Mouse (Mus musculus) liver, embryonic 12.5 days (tissue): ENCODE results near the gene Epb41l4b. TPM values are rescaled to one million over a fixed set of nuclear protein-coding genes. Genes with fewer than 3 reads are reported as not detected.
A peak's percentile ranks its signal among the peaks of the same experiment; 100 is the strongest.

ENCODE experiments used
- ATAC-seq: fragments of 200-750 bp; cut with Nextera tagmentation; 2 replicates; pipeline ENCODE4 v1.8.0; 2017; ENCODE audit warnings: moderate number of reproducible peaks, mild to moderate bottlenecking, moderate library complexity
- H3K27ac ChIP-seq: fragments of 300-500 bp; sonication (generic); 2 replicates; pipeline ENCODE4 v1.5.1; 2016; ENCODE audit warnings: mild to moderate bottlenecking
- H3K27me3 ChIP-seq: fragments of 300-500 bp; sonication (generic); replicated peaks from 2 replicates; pipeline ENCODE4 v1.6.1; 2016; ENCODE audit warnings: mild to moderate bottlenecking, moderate library complexity
- H3K36me3 ChIP-seq: fragments of 300-500 bp; sonication (generic); 2 replicates; pipeline ENCODE4 v1.6.1; 2016; ENCODE audit warnings: mild to moderate bottlenecking, moderate library complexity
- H3K4me1 ChIP-seq: fragments of 300-500 bp; sonication (generic); 2 replicates; pipeline ENCODE4 v1.6.1; 2016
- H3K4me2 ChIP-seq: fragments of 300-500 bp; sonication (generic); 2 replicates; pipeline ENCODE4 v1.6.1; 2016; ENCODE audit warnings: mild to moderate bottlenecking, moderate library complexity
- H3K4me3 ChIP-seq: fragments of 300-500 bp; sonication (generic); 2 replicates; pipeline ENCODE4 v1.5.1; 2016; ENCODE audit warnings: mild to moderate bottlenecking, moderate library complexity
- H3K9ac ChIP-seq: fragments of 300-500 bp; sonication (generic); 2 replicates; pipeline ENCODE4 v1.6.1; 2016; ENCODE audit warnings: mild to moderate bottlenecking, moderate library complexity
- H3K9me3 ChIP-seq: fragments of 300-500 bp; sonication (generic); replicated peaks from 2 replicates; pipeline ENCODE4 v1.6.1; 2016; ENCODE audit warnings: mild to moderate bottlenecking, moderate library complexity
- WGBS: fragments of 180-500 bp; shearing (Covaris S2); methylation state at CpG from one replicate; pipeline ENCODE4 v1.1.7; 2016; ENCODE audit not compliant: insufficient replicate concordance; 5-methylcytosine and 5-hydroxymethylcytosine counted together
- polyA plus RNA-seq: library from polyadenylated mRNA; unstranded; fragments of >200 nt; fragmentation: Nextera tagmentation; extraction: Ambion mirVana; gene quantifications from 2 replicates; pipeline ENCODE4 v1.2.1, GENCODE M21; 2016

The Epb41l4b gene
- polyA plus RNA-seq, 1 experiment from 2014 or later = 1.4 TPM

DNA sequence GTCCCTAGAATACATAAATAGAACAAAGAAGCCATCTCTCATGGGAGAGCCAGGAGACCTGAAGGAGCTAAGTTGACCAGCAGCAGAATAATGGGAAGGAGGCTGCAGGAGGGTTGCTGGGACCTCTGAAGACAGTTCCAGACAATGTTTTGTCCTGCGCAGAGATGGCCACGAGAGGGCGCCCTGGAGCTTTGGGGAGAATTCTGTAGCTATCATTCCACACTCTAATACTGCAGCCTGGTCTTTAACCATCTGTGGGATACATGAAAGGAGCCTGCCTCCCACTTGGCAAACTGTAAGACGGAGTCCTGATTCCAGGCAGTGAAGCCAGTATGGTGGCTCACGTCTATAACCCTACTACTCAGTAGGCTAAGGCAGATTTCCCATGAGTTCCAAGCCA, 126.0 kb downstream of the Epb41l4b start:
- Histone ChIP-seq H3K4me2 (no peak overlapping the region), H3K27ac (no peak overlapping the region), H3K36me3 (no peaks in the 10 kb centered on the region), H3K4me1 (no peaks in the 10 kb centered on the region), H3K27me3 (peaks cover 11% of the 10 kb centered on the region), H3K4me3 (no peak overlapping the region), H3K9ac (no peak overlapping the region), H3K9me3 (no peaks in the 10 kb centered on the region)
- ATAC-seq = no peak; the same call in 1 of the 2 replicates
- WGBS = 20% methylated on average over 5 of the region's 5 CpGs

DNA sequence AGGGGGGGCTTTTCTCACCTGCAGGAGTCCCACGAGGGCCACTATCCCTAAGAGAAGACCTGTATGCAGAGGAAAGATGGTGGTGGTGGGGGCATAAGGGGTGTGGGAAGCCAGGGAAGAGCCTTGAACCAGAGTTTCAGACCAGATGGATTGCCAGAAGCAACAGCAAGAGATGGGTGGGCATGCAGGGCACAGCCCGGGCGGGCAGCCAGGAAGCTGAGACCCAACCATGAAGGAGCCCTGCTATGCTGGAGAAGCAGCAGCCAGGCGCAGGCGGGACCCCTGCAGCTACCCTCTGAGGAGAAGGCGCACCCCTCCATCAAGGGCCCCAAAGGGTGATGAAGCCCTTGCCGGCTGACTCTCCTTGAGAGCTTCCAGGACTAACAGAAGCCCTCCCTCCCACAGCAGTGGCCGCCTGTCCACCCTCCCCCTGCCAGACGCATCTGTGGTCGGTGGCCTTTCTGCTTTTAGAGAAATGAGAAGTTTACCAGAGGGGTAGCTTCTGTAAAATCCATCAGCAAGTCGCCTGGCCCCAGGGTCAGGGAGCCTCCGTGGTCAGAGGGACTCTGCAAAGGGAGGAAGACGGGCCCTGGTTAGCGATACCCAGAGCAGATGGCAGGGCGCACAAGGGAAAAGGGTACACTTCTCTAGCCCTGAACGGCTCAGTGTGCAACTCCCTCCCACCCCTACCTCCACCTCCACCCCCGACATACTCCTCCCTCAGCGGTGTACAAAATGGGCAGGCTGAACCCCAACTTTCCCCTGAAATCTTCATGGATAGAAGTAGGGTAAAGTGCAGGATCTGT, 126.7 kb downstream of the Epb41l4b start:
- H3K27ac ChIP-seq = no peak overlapping the region
- H3K36me3 ChIP-seq = no peaks in the 10 kb centered on the region
- H3K4me2 ChIP-seq = no peak overlapping the region
- H3K4me3 ChIP-seq = no peak overlapping the region
- no peaks in the 10 kb centered on the region for H3K4me1 ChIP-seq
- H3K9me3 ChIP-seq = no peaks in the 10 kb centered on the region
- WGBS = 29% methylated on average over 18 of the region's 18 CpGs
- H3K27me3 ChIP-seq = peaks cover 14% of the 10 kb centered on the region
- no peak for ATAC-seq
- no peak overlapping the region for H3K9ac ChIP-seq

DNA sequence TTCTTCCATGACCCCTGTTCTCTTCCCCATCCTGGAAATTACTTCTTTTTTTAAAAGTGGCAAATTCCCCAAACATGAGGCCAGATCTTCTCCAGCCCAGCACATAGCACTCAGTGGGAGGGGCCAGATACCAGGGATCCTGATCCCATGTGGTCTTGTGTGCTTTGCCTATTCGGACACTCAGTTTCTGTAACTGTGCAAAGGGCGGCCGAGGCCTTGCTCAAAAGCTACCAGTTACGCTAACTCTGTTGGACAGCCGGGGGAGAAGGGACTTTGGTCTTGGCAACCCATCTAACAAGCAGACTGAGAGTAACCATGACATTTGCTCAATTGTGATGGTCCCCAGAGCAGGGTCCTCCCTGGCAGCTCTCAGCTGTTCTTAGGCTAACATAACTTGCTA, 128.2 kb downstream of the Epb41l4b start:
- peaks cover 26% of the 10 kb centered on the region for H3K27me3 ChIP-seq
- H3K4me3 ChIP-seq = no peak overlapping the region
- no peaks in the 10 kb centered on the region; the same call in 1 of the 2 replicates for H3K4me1 ChIP-seq
- no peak overlapping the region for H3K4me2 ChIP-seq
- no peak overlapping the region for H3K27ac ChIP-seq
- WGBS = 50% methylated on average over 5 of the region's 5 CpGs
- no peak overlapping the region for H3K9ac ChIP-seq
- H3K9me3 ChIP-seq = no peaks in the 10 kb centered on the region
- no peaks in the 10 kb centered on the region for H3K36me3 ChIP-seq
- ATAC-seq = 0 out of 2 replicates have a peak, but pooled peaks have one; percentile 47

DNA sequence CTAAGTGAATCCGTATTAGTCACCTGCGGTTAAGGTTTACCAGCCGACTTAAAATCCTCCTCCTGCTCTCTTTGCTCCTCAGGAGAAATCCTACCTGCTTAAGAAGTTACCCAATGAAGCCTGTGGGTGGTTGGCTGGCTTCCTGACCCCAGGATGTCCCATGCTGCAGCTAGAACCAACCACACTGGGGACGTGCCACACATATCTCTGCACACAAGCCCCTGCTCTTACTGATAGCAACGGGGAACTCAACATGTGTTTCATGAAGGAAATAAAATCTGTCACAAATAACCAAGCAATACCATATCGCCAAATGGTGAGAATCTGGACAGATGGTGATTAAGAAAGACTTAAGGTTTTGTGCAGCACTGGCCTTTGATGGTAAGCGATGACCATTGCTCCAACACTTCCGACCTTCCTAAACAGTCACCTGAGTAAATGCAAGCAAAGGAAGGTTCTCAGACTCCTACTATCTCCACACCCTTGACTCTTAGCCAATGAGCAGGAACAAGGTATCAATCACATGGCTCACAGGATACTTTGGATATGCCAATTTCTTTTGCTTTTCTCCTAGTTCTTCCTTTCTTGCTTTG, 131.7 kb downstream of the Epb41l4b start:
- Histone ChIP-seq H3K27ac (no peak overlapping the region), H3K4me2 (no peak overlapping the region), H3K4me1 (no peaks in the 10 kb centered on the region; the same call in 1 of the 2 replicates), H3K27me3 (peaks cover 29% of the 10 kb centered on the region), H3K9ac (no peak overlapping the region), H3K4me3 (no peak overlapping the region), H3K9me3 (no peaks in the 10 kb centered on the region), H3K36me3 (no peaks in the 10 kb centered on the region)
- WGBS = 34% methylated on average over 8 of the region's 8 CpGs
- ATAC-seq = no peak

DNA sequence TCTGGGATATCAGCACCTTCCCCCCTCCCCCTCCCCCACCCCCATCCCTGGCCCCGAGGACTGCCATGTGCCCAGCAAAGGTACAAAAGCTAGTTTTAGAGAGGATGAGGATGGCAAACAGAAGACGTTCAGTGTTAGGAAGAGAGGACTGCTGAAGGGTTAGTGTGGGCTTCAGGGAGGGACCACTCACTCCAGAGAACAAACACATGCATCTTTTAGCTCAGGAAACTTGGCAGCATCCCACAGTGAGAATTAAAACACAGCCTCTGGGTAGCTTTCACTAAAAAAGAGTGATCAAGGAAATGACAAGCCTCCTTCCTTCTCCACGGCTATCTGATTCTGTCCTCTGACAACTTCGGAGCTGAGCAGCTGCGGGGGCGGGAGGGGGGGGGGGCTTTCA, 132.3 kb downstream of the Epb41l4b start:
- Histone ChIP-seq H3K4me2 (no peak overlapping the region), H3K27ac (no peak overlapping the region), H3K36me3 (no peaks in the 10 kb centered on the region), H3K9me3 (no peaks in the 10 kb centered on the region), H3K27me3 (peaks cover 30% of the 10 kb centered on the region), H3K9ac (no peak overlapping the region), H3K4me3 (no peak overlapping the region), H3K4me1 (no peaks in the 10 kb centered on the region; the same call in 1 of the 2 replicates)
- no peak for ATAC-seq
- 7% methylated on average over 6 of the region's 6 CpGs for WGBS

DNA sequence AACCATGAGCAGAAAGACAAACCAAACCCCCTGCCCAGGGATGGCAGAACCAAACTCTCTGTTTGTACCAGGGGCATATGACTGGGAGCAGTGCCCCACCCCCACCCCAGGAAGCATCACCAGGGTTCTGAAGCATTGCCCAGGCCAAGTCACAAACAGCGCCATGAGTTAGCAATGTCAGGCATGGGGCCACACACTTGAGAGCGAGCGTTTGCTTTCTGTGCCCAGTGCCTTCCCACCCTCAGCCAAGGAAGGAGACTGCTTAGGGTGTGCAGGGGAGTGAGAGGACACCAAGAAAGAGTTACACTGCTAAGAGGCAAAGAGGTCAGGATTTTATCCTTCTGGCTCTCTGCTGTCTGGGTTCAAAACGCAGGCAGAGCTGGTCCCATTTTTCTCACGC, 132.8 kb downstream of the Epb41l4b start:
- Histone ChIP-seq H3K9me3 (no peaks in the 10 kb centered on the region), H3K9ac (no peak overlapping the region), H3K4me1 (no peaks in the 10 kb centered on the region; the same call in 1 of the 2 replicates), H3K36me3 (no peaks in the 10 kb centered on the region), H3K4me2 (no peak overlapping the region), H3K27ac (no peak overlapping the region), H3K4me3 (no peak overlapping the region), H3K27me3 (peaks cover 30% of the 10 kb centered on the region; the same call in 1 of the 2 replicates)
- ATAC-seq = no peak
- WGBS = 33% methylated on average over 5 of the region's 5 CpGs

DNA sequence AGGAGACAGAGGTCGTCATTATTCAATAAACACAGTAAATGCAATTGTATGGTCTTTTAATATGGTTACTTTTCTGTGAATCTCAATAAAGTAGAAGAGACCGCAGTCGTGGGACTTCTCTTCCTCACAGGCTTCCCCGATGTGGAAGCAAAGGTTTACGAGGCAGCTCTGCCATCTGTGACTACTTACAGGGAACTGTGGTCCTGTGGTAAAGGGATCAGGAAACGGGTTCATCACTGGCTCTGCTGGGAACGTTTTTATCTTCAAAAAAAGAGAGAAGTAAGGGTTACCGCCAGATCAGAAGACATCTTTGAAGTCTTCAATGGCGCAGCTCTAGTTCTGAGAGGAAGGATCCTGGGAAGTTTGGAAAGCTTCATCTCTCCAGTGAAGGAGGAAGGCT, 135.5 kb downstream of the Epb41l4b start:
- ATAC-seq = no peak

DNA sequence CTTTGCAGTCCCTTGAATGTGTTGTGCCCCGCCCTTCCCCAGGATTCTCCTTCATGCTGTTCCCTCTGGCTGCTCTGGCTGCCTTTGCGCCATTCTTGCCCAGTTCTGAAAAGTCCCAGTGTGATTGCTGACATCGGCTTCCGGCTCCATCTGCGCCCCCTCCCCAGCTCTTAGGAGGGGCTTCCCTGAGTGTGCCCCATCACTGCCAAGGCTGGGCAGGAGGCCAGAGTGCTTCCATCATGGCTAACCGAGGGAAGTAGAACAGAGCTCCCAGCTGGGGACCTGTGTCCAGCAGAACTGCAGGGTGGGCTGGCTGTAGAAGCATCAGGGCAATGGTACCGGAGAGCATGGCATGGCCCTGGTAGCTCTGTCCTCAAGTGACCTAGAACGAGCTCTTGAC, 138.2 kb downstream of the Epb41l4b start:
- Histone ChIP-seq H3K27ac (no peak overlapping the region), H3K4me1 (no peaks in the 10 kb centered on the region), H3K9ac (no peak overlapping the region), H3K4me2 (no peak overlapping the region), H3K27me3 (0 out of 2 replicates have a peak, but pooled peaks cover 10% of the 10 kb centered on the region), H3K36me3 (no peaks in the 10 kb centered on the region), H3K9me3 (no peaks in the 10 kb centered on the region), H3K4me3 (no peak overlapping the region)
- 61% methylated on average over 8 of the region's 8 CpGs for WGBS
- no peak for ATAC-seq

More for the DNA sequence above, 135.5 kb downstream of the Epb41l4b start:
- peaks cover 30% of the 10 kb centered on the region; the same call in 1 of the 2 replicates for H3K27me3 ChIP-seq
- H3K4me2 ChIP-seq = no peak overlapping the region
- H3K4me1 ChIP-seq = no peaks in the 10 kb centered on the region; the same call in 1 of the 2 replicates
- H3K27ac ChIP-seq = no peak overlapping the region
- 24% methylated on average over 9 of the region's 9 CpGs for WGBS
- no peak overlapping the region for H3K9ac ChIP-seq
- H3K36me3 ChIP-seq = no peaks in the 10 kb centered on the region
- H3K4me3 ChIP-seq = no peak overlapping the region
- H3K9me3 ChIP-seq = no peaks in the 10 kb centered on the region

DNA sequence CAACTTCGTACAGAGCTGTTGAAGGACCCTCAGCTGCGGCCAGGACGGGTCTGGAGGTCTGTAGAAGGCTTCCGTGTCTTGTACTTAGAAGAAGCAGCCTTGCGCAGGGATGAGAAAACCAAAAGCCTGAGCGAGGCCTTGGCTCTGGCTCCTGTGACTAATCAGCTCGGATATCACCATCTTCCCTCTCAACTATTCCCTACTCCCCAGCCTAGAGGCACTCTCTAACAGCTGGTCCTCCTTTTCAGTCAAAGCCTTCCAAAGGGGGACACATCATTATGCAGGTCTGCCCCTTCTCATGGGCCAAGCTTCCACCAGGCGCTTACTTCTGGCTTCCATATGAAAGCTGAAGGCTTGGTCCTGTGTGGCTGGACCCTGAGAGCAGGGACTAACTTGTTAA, 139.4 kb downstream of the Epb41l4b start:
- WGBS = 72% methylated on average over 8 of the region's 8 CpGs
- no peak overlapping the region for H3K9ac ChIP-seq
- no peaks in the 10 kb centered on the region for H3K36me3 ChIP-seq
- no peak overlapping the region for H3K27ac ChIP-seq
- H3K27me3 ChIP-seq = 0 out of 2 replicates have a peak, but pooled peaks cover 4% of the 10 kb centered on the region
- H3K4me2 ChIP-seq = no peak overlapping the region
- no peaks in the 10 kb centered on the region for H3K4me1 ChIP-seq
- ATAC-seq = no peak
- H3K9me3 ChIP-seq = no peaks in the 10 kb centered on the region
- no peak overlapping the region for H3K4me3 ChIP-seq

DNA sequence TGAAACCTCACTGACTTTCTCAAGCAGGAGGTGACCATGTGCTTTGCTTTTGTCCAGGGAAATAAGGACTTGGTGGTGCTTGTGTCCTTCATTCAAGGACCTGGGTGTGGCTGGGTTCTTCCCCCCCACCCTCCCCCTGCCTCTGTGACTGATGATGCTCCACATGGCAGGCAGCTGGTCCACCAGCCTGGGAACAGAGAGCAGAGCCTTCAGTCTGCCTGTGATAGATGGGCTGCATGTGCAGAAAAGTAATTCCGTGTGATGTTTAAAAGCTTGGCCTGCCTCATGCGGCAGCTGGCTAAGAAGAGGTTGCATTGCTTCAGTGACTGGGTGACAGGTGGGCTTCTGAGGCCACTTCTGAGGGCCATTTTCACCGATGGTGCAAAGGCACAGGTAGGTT, 140.5 kb downstream of the Epb41l4b start:
- Histone ChIP-seq H3K4me3 (no peak overlapping the region), H3K4me1 (no peaks in the 10 kb centered on the region), H3K9ac (no peak overlapping the region), H3K4me2 (no peak overlapping the region), H3K9me3 (no peaks in the 10 kb centered on the region), H3K36me3 (no peaks in the 10 kb centered on the region), H3K27ac (no peak overlapping the region), H3K27me3 (0 out of 2 replicates have a peak, but pooled peaks cover 4% of the 10 kb centered on the region)
- WGBS = 54% methylated on average over 3 of the region's 3 CpGs
- no peak for ATAC-seq

DNA sequence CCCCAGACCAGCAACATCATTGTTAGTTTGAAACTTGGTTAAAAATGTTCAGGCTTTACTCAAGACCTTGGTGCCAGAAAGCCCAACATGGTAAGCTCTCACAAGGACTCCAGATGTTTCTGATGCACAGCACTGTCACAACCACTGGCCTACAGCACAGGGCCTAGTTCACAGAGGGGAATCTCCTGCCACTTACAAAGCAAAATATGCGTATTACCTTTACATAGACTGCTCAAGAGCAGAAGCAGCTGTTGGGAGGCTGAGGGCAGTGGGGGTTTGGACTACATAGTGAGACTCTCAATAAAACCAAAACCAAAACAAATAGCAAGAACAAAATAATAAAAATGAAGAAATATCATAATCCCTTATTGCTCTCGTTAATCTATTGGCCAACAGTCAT, 141.8 kb downstream of the Epb41l4b start:
- ATAC-seq = no peak
- Histone ChIP-seq H3K27ac (no peak overlapping the region), H3K9me3 (no peaks in the 10 kb centered on the region), H3K4me3 (no peak overlapping the region), H3K27me3 (0 out of 2 replicates have a peak, but pooled peaks cover 4% of the 10 kb centered on the region), H3K9ac (no peak overlapping the region), H3K4me1 (no peaks in the 10 kb centered on the region), H3K36me3 (no peaks in the 10 kb centered on the region), H3K4me2 (no peak overlapping the region)
- 71% methylated on average over 2 of the region's 2 CpGs for WGBS

DNA sequence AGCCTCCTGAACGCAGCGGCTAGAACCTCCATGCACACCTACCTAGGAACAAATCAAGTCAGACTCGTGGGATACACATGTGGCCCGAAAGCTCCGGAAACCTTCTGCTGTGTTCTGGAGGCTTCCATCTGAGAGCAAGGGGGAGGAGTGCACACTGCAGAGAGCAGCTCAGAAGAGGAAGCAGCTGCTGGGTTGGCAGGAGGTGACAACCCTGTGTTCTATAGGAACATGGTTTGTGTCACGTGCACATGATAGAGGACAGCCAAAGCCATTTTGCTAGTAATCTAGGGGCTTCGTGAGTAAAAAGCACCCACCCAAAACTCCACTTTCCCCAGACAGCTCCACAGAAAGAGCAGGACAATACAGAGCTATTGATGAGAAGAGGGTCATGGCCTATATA, 149.9 kb downstream of the Epb41l4b start:
- Histone ChIP-seq H3K27me3 (peaks cover 50% of the 10 kb centered on the region), H3K9ac (no peak overlapping the region), H3K4me2 (no peak overlapping the region), H3K4me3 (no peak overlapping the region), H3K9me3 (no peaks in the 10 kb centered on the region), H3K27ac (no peak overlapping the region), H3K36me3 (no peaks in the 10 kb centered on the region), H3K4me1 (no peaks in the 10 kb centered on the region)
- WGBS = 54% methylated on average over 7 of the region's 7 CpGs
- ATAC-seq = no peak
